Mouse (Mus musculus): ENCODE data around the gene Tmem184a. TPM values are rescaled to one million over a fixed set of nuclear protein-coding genes. Genes with fewer than 3 reads are reported as not detected.
A peak's percentile ranks its signal among the peaks of the same experiment; 100 is the strongest.

Gene Tmem184a
- polyA plus RNA-seq, 1 experiment: not detected

- peak overlapping the region; percentile 32; the same call in 1 of the 2 replicates for H3K27ac ChIP-seq (ENCODE audit: control insufficient read depth, insufficient read depth, low read depth, low read length, poor library complexity)
- no peak overlapping the region for H3K4me3 ChIP-seq (replicated peaks; ENCODE audit: control insufficient read depth, low read depth, low read length)
- no peaks in the 10 kb centered on the region; the same call in 1 of the 2 replicates for H3K4me1 ChIP-seq (ENCODE audit: control insufficient read depth, insufficient read depth, low read length)
- TF ChIP-seq CTCF (IDR thresholded peaks at IDR 0.05; ENCODE audit: control insufficient read depth, insufficient read depth, low read length) (no peak), POLR2A (IDR thresholded peaks at IDR 0.05; ENCODE audit: borderline replicate concordance, control insufficient read depth, low read depth, low read length) (no peak)
- 69% methylated on average over 3 of the region's 3 CpGs for WGBS
Measured at GRCm38 (mm10) chr5:139818056-139818455, 1.7 kb downstream of the Tmem184a start.

- WGBS: 0% methylated on average over 1 of the region's 1 CpGs
- Histone ChIP-seq H3K27ac (ENCODE audit: control insufficient read depth, insufficient read depth, low read depth, low read length, poor library complexity) (no peak overlapping the region), H3K4me3 (replicated peaks; ENCODE audit: control insufficient read depth, low read depth, low read length) (no peak overlapping the region), H3K4me1 (ENCODE audit: control insufficient read depth, insufficient read depth, low read length) (no peaks in the 10 kb centered on the region; the same call in 1 of the 2 replicates)
- TF ChIP-seq POLR2A (IDR thresholded peaks at IDR 0.05; ENCODE audit: borderline replicate concordance, control insufficient read depth, low read depth, low read length) (no peak), CTCF (IDR thresholded peaks at IDR 0.05; ENCODE audit: control insufficient read depth, insufficient read depth, low read length) (peak; percentile 96)
Measured at GRCm38 (mm10) chr5:139817292-139817691, 2.4 kb downstream of the Tmem184a start.

GRCm38 (mm10) chr5:139816445-139816844, 3.3 kb downstream of the Tmem184a start:
- peaks cover 3% of the 10 kb centered on the region; the same call in 1 of the 2 replicates for H3K4me1 ChIP-seq (ENCODE audit: control insufficient read depth, insufficient read depth, low read length)
- TF ChIP-seq POLR2A (IDR thresholded peaks at IDR 0.05; ENCODE audit: borderline replicate concordance, control insufficient read depth, low read depth, low read length) (no peak), CTCF (IDR thresholded peaks at IDR 0.05; ENCODE audit: control insufficient read depth, insufficient read depth, low read length) (no peak)
- H3K4me3 ChIP-seq (replicated peaks; ENCODE audit: control insufficient read depth, low read depth, low read length): no peak overlapping the region
- H3K27ac ChIP-seq (ENCODE audit: control insufficient read depth, insufficient read depth, low read depth, low read length, poor library complexity): no peak overlapping the region

- 76% methylated on average over 6 of the region's 6 CpGs for WGBS
- H3K4me1 ChIP-seq (ENCODE audit: control insufficient read depth, insufficient read depth, low read length): peaks cover 3% of the 10 kb centered on the region; the same call in 1 of the 2 replicates
Measured at GRCm38 (mm10) chr5:139815964-139816363, 3.8 kb downstream of the Tmem184a start.

GRCm38 (mm10) chr5:139813963-139814381, 5.7 kb downstream of the Tmem184a start:
- Histone ChIP-seq H3K27ac (ENCODE audit: control insufficient read depth, insufficient read depth, low read depth, low read length, poor library complexity) (no peak overlapping the region), H3K4me1 (ENCODE audit: control insufficient read depth, insufficient read depth, low read length) (peaks cover 3% of the 10 kb centered on the region; the same call in 1 of the 2 replicates), H3K4me3 (replicated peaks; ENCODE audit: control insufficient read depth, low read depth, low read length) (no peak overlapping the region)
- WGBS: 40% methylated on average over 13 of the region's 13 CpGs
- no peak for TF ChIP-seq CTCF (IDR thresholded peaks at IDR 0.05; ENCODE audit: control insufficient read depth, insufficient read depth, low read length)
- TF ChIP-seq POLR2A (IDR thresholded peaks at IDR 0.05; ENCODE audit: borderline replicate concordance, control insufficient read depth, low read depth, low read length): no peak

More at GRCm38 (mm10) chr5:139815964-139816363, 3.8 kb downstream of the Tmem184a start:
- no peak overlapping the region for H3K4me3 ChIP-seq (replicated peaks; ENCODE audit: control insufficient read depth, low read depth, low read length)
- no peak overlapping the region for H3K27ac ChIP-seq (ENCODE audit: control insufficient read depth, insufficient read depth, low read depth, low read length, poor library complexity)
- TF ChIP-seq POLR2A (IDR thresholded peaks at IDR 0.05; ENCODE audit: borderline replicate concordance, control insufficient read depth, low read depth, low read length) (no peak), CTCF (IDR thresholded peaks at IDR 0.05; ENCODE audit: control insufficient read depth, insufficient read depth, low read length) (no peak)

GRCm38 (mm10) chr5:139813126-139813490, 6.6 kb downstream of the Tmem184a start:
- Histone ChIP-seq H3K27ac (ENCODE audit: control insufficient read depth, insufficient read depth, low read depth, low read length, poor library complexity) (no peak overlapping the region), H3K4me3 (replicated peaks; ENCODE audit: control insufficient read depth, low read depth, low read length) (no peak overlapping the region), H3K4me1 (ENCODE audit: control insufficient read depth, insufficient read depth, low read length) (peaks cover 3% of the 10 kb centered on the region; the same call in 1 of the 2 replicates)
- WGBS: 55% methylated on average over 10 of the region's 10 CpGs
- TF ChIP-seq CTCF (IDR thresholded peaks at IDR 0.05; ENCODE audit: control insufficient read depth, insufficient read depth, low read length): no peak
- TF ChIP-seq POLR2A (IDR thresholded peaks at IDR 0.05; ENCODE audit: borderline replicate concordance, control insufficient read depth, low read depth, low read length): no peak

GRCm38 (mm10) chr5:139812398-139813125, 7.2 kb downstream of the Tmem184a start:
- H3K4me1 ChIP-seq (ENCODE audit: control insufficient read depth, insufficient read depth, low read length): peaks cover 3% of the 10 kb centered on the region; the same call in 1 of the 2 replicates

GRCm38 (mm10) chr5:139811677-139812397, 7.9 kb downstream of the Tmem184a start:
- peaks cover 3% of the 10 kb centered on the region; the same call in 1 of the 2 replicates for H3K4me1 ChIP-seq (ENCODE audit: control insufficient read depth, insufficient read depth, low read length)
- TF ChIP-seq CTCF (IDR thresholded peaks at IDR 0.05; ENCODE audit: control insufficient read depth, insufficient read depth, low read length): peak; percentile 0; the same call in 1 of the 2 replicates
- TF ChIP-seq POLR2A (IDR thresholded peaks at IDR 0.05; ENCODE audit: borderline replicate concordance, control insufficient read depth, low read depth, low read length): no peak
- H3K4me3 ChIP-seq (replicated peaks; ENCODE audit: control insufficient read depth, low read depth, low read length): no peak overlapping the region
- no peak overlapping the region for H3K27ac ChIP-seq (ENCODE audit: control insufficient read depth, insufficient read depth, low read depth, low read length, poor library complexity)
- 57% methylated on average over 15 of the region's 15 CpGs for WGBS

More at GRCm38 (mm10) chr5:139812398-139813125, 7.2 kb downstream of the Tmem184a start:
- Histone ChIP-seq H3K27ac (ENCODE audit: control insufficient read depth, insufficient read depth, low read depth, low read length, poor library complexity) (no peak overlapping the region), H3K4me3 (replicated peaks; ENCODE audit: control insufficient read depth, low read depth, low read length) (no peak overlapping the region)
- no peak for TF ChIP-seq CTCF (IDR thresholded peaks at IDR 0.05; ENCODE audit: control insufficient read depth, insufficient read depth, low read length)
- TF ChIP-seq POLR2A (IDR thresholded peaks at IDR 0.05; ENCODE audit: borderline replicate concordance, control insufficient read depth, low read depth, low read length): no peak
- WGBS: 75% methylated on average over 20 of the region's 20 CpGs
